Mouse (Mus musculus): ENCODE measurements at regions not wholly inside any gene's neighbourhood (a gene's known extent, or its start where the extent isn't known, plus 50 kb on each side); places are given as distances from the start of the nearest gene placed in this dataset.

DNA sequence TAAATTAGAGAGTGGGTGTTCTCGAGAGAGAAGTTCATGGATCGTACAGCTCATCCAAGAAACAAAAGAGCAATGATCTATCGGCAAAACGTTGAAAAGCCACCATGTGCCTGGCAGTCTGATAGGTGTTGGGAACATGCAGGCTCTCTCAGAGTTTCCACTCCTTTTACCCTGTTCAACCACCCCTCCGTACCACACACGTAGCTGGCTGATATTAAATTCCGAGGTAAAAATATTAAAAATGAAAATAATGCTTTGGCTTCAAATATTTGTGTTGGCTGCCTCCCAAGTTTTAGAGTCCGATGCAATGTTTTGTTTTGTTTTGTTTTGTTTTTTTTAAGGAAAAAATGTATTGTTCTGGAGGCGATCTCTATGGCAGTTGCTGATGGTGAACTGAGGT is 418.0 kb upstream of the Id4 start:
- no peak for ATAC-seq (ENCODE audit: low read depth)
- WGBS = 79% methylated on average over 9 of the region's 9 CpGs
- H3K9ac ChIP-seq (replicated peaks; ENCODE audit: low read depth, low read length) = no peak overlapping the region
- no peaks in the 10 kb centered on the region for H3K4me1 ChIP-seq (ENCODE audit: control insufficient read depth, insufficient read depth, low read length)
- no peak overlapping the region for H3K4me3 ChIP-seq (ENCODE audit: low read depth, low read length)
- H3K36me3 ChIP-seq (ENCODE audit: control insufficient read depth, insufficient read depth, low read length) = no peaks in the 10 kb centered on the region
- no peaks in the 10 kb centered on the region for H3K9me3 ChIP-seq (ENCODE audit: control insufficient read depth, low read length)
- no peaks in the 10 kb centered on the region for H3K27me3 ChIP-seq (ENCODE audit: control insufficient read depth, insufficient read depth, low read length)
- H3K27ac ChIP-seq (ENCODE audit: low read depth, low read length) = peak overlapping the region; percentile 52
- no peak overlapping the region for H3K4me2 ChIP-seq (ENCODE audit: low read depth, low read length)

DNA sequence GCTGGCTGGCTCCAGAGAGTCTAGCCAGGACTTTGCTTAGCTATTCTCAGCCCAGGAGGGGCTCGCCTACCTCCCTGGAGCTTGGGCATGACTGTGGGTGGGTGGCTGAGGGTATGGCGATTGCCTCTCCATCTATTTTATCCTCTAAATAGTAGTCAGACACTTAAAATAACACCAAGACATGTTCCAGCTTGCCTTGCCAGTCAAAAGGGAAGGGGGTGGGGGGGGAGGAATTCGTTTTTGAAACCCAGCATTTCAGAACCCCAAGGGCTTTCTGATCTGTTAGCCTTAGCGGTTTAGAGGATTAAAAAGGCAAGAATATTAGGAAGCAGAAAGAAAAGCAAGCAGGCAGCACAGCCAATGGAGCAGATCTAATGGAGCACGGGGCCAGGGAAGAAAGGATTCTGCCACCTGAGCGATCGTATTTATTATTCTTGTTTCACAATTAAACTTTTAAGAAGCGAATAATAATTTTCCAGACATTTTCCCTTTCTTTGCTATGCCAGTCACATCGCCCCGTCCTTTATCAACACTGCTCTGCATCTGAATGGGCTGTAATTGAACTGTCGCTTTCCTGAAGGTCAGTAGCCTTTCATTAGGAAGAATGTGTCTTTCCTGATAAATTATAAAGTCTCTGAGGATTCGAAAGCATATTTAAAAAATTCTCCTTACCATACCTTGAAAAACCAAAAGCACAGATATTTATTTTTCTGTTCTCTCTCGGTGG is 417.3 kb upstream of the Id4 start:
- H3K4me3 ChIP-seq (ENCODE audit: low read depth, low read length) = no peak overlapping the region
- WGBS = 21% methylated on average over 13 of the region's 13 CpGs
- H3K27ac ChIP-seq (ENCODE audit: low read depth, low read length) = peak overlapping the region; percentile 52
- no peak overlapping the region for H3K9ac ChIP-seq (replicated peaks; ENCODE audit: low read depth, low read length)
- H3K4me1 ChIP-seq (ENCODE audit: control insufficient read depth, insufficient read depth, low read length) = no peaks in the 10 kb centered on the region
- no peaks in the 10 kb centered on the region for H3K27me3 ChIP-seq (ENCODE audit: control insufficient read depth, insufficient read depth, low read length)
- peak overlapping the region; percentile 9; the same call in 1 of the 2 replicates for H3K4me2 ChIP-seq (ENCODE audit: low read depth, low read length)
- H3K36me3 ChIP-seq (ENCODE audit: control insufficient read depth, insufficient read depth, low read length) = no peaks in the 10 kb centered on the region
- H3K9me3 ChIP-seq (ENCODE audit: control insufficient read depth, low read length) = no peaks in the 10 kb centered on the region
- peak; percentile 44; the same call in 1 of the 2 replicates for ATAC-seq (ENCODE audit: low read depth)

DNA sequence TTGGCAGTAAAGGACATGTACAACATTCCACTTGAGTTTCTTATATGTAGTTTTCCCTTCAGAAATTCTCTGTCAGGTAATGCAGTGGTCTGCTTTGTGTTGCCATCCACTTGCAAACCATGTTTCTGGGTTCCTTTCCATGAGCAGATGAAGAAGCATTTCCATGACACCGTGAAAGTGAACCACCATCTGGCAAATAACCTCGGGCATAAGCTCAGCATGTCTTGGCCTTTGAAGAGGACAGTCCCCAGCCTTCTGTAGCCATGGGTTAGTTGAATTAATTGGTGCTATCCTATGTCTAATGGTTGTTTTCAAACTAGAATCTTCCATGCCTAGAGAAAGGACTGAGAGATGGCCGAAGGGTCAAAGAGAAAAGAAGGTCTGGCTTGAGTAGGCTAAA is 414.3 kb upstream of the Id4 start:
- 97% methylated on average over 3 of the region's 3 CpGs for WGBS
- H3K4me1 ChIP-seq (ENCODE audit: control insufficient read depth, insufficient read depth, low read length) = no peaks in the 10 kb centered on the region
- H3K4me3 ChIP-seq (ENCODE audit: low read depth, low read length) = no peak overlapping the region
- H3K27ac ChIP-seq (ENCODE audit: low read depth, low read length) = no peak overlapping the region
- H3K9me3 ChIP-seq (ENCODE audit: control insufficient read depth, low read length) = no peaks in the 10 kb centered on the region
- H3K4me2 ChIP-seq (ENCODE audit: low read depth, low read length) = no peak overlapping the region
- no peak overlapping the region for H3K9ac ChIP-seq (replicated peaks; ENCODE audit: low read depth, low read length)
- ATAC-seq (ENCODE audit: low read depth) = no peak
- H3K36me3 ChIP-seq (ENCODE audit: control insufficient read depth, insufficient read depth, low read length) = no peaks in the 10 kb centered on the region
- no peaks in the 10 kb centered on the region for H3K27me3 ChIP-seq (ENCODE audit: control insufficient read depth, insufficient read depth, low read length)

DNA sequence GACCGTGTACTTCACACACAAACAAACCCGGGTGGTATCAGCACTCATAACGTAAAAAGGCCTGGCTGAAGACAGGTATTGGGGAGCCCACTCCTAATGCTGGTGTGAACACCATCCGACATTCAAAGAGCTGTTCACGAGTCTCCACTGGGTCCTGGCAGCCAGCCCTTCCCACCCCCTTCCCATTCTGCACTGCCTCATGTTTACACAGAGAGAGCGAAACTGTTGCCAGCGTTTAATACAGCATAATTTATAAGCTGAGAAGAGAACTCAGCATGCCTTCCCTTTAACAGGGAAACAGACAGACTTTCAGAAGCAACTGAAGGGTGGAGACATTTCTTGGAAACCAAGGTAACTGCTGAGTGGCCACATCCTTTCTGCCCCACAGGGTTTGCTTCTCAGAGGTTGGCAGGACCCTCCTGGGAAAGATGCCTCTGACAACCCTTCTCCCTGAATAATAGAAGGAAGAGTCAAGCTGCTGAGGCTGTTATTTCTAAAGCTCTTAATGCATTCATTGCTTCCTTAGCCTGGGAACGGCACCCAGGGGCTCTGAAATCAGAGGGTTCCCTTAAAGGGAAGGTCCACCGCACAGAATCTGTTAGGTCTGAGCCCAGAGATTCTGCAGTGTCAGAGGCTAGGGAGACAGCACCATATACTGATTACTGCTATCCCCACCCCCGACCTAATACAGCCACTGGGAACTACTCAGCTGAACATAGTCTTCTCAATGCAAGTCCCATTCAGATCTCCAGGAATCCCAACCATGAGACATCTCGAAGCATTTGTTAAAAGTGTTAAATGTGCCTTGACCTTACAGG is 412.4 kb upstream of the Id4 start:
- WGBS = 33% methylated on average over 11 of the region's 11 CpGs
- no peak overlapping the region for H3K9ac ChIP-seq (replicated peaks; ENCODE audit: low read depth, low read length)
- H3K4me1 ChIP-seq (ENCODE audit: control insufficient read depth, insufficient read depth, low read length) = no peaks in the 10 kb centered on the region
- H3K4me3 ChIP-seq (ENCODE audit: low read depth, low read length) = no peak overlapping the region
- no peaks in the 10 kb centered on the region for H3K9me3 ChIP-seq (ENCODE audit: control insufficient read depth, low read length)
- no peak overlapping the region for H3K27ac ChIP-seq (ENCODE audit: low read depth, low read length)
- H3K4me2 ChIP-seq (ENCODE audit: low read depth, low read length) = no peak overlapping the region
- H3K27me3 ChIP-seq (ENCODE audit: control insufficient read depth, insufficient read depth, low read length) = no peaks in the 10 kb centered on the region
- ATAC-seq (ENCODE audit: low read depth) = peak; percentile 88
- H3K36me3 ChIP-seq (ENCODE audit: control insufficient read depth, insufficient read depth, low read length) = no peaks in the 10 kb centered on the region

DNA sequence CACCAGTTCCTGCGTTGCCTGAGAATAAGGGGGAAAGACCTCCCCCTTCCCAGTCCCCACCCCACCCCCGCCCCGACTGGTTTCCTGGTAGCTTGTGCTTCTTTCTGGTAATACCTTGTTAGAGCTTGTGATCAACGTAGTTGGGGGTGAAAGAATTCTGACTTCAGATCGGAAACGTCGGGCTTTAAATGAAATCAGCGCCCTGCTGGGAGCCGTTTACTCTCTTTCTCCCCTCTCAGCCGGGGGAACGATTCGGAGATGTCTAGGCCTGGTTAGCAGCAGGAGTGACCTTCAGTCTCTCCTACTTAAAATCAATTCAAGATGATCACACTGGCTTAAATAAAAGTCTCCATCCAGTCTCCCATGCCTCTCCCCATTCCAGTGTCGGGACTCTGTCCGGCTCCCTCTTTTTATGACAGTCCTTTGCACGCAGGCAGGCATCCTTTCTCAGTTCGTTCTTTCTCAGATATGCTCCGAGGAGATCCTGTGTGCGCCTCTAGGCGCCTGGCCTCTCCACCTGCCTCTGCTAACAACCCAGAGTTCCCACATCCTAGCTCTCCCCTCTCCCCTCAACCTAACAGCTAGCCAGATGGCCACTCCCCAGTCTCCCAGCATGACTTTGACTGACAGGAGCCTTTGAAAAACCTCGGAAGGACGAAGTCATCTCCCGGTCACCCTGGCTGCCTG is 405.5 kb upstream of the Id4 start:
- Histone ChIP-seq H3K36me3 (ENCODE audit: control insufficient read depth, insufficient read depth, low read length) (no peaks in the 10 kb centered on the region), H3K9ac (replicated peaks; ENCODE audit: low read depth, low read length) (peak overlapping the region; percentile 26; the same call in 1 of the 2 replicates), H3K27me3 (ENCODE audit: control insufficient read depth, insufficient read depth, low read length) (no peaks in the 10 kb centered on the region), H3K4me3 (ENCODE audit: low read depth, low read length) (no peak overlapping the region), H3K9me3 (ENCODE audit: control insufficient read depth, low read length) (no peaks in the 10 kb centered on the region), H3K4me2 (ENCODE audit: low read depth, low read length) (peak overlapping the region; percentile 37), H3K27ac (ENCODE audit: low read depth, low read length) (no peak overlapping the region), H3K4me1 (ENCODE audit: control insufficient read depth, insufficient read depth, low read length) (peaks cover 11% of the 10 kb centered on the region)
- ATAC-seq (ENCODE audit: low read depth) = no peak
- 2% methylated on average over 22 of the region's 22 CpGs for WGBS

DNA sequence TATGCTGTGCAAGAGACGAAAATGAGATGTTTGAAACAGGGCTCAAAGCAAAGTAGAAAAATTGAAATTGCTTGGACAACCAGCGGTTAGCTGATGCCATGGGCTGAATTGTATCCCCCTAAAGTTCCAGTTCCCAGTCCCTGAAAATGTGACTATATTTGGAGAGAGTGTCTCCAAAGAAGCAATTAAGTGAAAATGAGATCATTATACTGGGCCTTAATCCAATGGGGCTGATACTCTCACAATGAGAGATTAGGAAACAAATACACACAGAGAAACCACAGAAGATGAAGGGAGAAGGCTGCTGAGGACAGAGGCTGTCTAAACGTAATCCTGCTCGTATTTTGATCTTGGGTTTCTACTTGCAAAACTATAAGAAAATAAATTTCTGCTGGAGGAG is 402.1 kb upstream of the Id4 start:
- Histone ChIP-seq H3K4me3 (ENCODE audit: low read depth, low read length) (no peak overlapping the region), H3K27me3 (ENCODE audit: control insufficient read depth, insufficient read depth, low read length) (no peaks in the 10 kb centered on the region), H3K4me1 (ENCODE audit: control insufficient read depth, insufficient read depth, low read length) (peaks cover 11% of the 10 kb centered on the region), H3K36me3 (ENCODE audit: control insufficient read depth, insufficient read depth, low read length) (no peaks in the 10 kb centered on the region), H3K9me3 (ENCODE audit: control insufficient read depth, low read length) (no peaks in the 10 kb centered on the region), H3K27ac (ENCODE audit: low read depth, low read length) (no peak overlapping the region), H3K9ac (replicated peaks; ENCODE audit: low read depth, low read length) (no peak overlapping the region), H3K4me2 (ENCODE audit: low read depth, low read length) (no peak overlapping the region)
- WGBS = 93% methylated on average over 4 of the region's 4 CpGs
- no peak for ATAC-seq (ENCODE audit: low read depth)

DNA sequence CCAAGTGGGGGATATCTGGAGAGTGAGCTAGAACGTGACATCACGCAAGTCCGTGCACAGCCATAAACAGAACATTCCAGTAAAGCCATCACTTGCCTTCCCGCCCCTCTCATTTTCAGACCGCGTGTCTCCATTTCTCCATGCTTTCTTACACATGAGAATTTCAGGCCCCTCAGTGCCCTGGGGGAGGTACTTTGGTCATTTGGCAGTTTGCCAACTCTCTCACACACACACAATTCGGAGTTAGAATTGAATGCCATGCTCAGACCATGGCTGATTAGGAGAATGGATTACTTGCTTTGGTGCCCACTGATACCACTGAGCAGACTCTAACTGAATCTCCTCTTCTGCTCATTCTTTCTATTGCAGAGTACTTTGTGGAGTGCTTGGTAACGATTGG is 400.7 kb upstream of the Id4 start:
- no peak overlapping the region for H3K27ac ChIP-seq (ENCODE audit: low read depth, low read length)
- no peaks in the 10 kb centered on the region for H3K27me3 ChIP-seq (ENCODE audit: control insufficient read depth, insufficient read depth, low read length)
- no peak overlapping the region for H3K4me3 ChIP-seq (ENCODE audit: low read depth, low read length)
- no peaks in the 10 kb centered on the region for H3K9me3 ChIP-seq (ENCODE audit: control insufficient read depth, low read length)
- H3K9ac ChIP-seq (replicated peaks; ENCODE audit: low read depth, low read length) = no peak overlapping the region
- ATAC-seq (ENCODE audit: low read depth) = no peak; the same call in 1 of the 2 replicates
- H3K4me2 ChIP-seq (ENCODE audit: low read depth, low read length) = no peak overlapping the region
- H3K36me3 ChIP-seq (ENCODE audit: control insufficient read depth, insufficient read depth, low read length) = no peaks in the 10 kb centered on the region
- peaks cover 7% of the 10 kb centered on the region for H3K4me1 ChIP-seq (ENCODE audit: control insufficient read depth, insufficient read depth, low read length)
- 42% methylated on average over 8 of the region's 8 CpGs for WGBS

DNA sequence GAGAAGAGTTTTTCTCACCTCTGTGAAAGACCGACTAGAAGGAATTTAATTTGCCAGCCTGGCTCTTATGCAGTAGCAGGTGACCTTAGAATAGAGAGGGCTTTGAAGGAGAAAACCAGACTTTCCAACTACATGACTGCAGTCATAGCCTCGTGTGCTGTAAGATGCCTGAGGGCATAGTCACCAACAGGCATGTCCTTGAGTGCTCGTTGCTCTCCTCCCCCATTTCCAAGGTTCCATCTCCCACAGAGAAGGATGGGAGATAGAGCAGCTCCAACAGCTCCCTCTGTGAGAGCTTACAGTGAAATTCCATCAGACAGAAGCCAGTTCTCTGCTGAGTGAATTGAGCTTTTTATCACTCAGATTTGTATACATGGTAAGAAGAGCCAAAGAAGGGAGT is 398.1 kb upstream of the Id4 start:
- H3K27me3 ChIP-seq (ENCODE audit: control insufficient read depth, insufficient read depth, low read length) = no peaks in the 10 kb centered on the region
- H3K27ac ChIP-seq (ENCODE audit: low read depth, low read length) = no peak overlapping the region
- H3K4me3 ChIP-seq (ENCODE audit: low read depth, low read length) = no peak overlapping the region
- H3K9ac ChIP-seq (replicated peaks; ENCODE audit: low read depth, low read length) = no peak overlapping the region
- no peaks in the 10 kb centered on the region for H3K4me1 ChIP-seq (ENCODE audit: control insufficient read depth, insufficient read depth, low read length)
- no peak overlapping the region for H3K4me2 ChIP-seq (ENCODE audit: low read depth, low read length)
- WGBS = 75% methylated on average over 3 of the region's 3 CpGs
- no peak for ATAC-seq (ENCODE audit: low read depth)
- no peaks in the 10 kb centered on the region for H3K9me3 ChIP-seq (ENCODE audit: control insufficient read depth, low read length)
- H3K36me3 ChIP-seq (ENCODE audit: control insufficient read depth, insufficient read depth, low read length) = no peaks in the 10 kb centered on the region

DNA sequence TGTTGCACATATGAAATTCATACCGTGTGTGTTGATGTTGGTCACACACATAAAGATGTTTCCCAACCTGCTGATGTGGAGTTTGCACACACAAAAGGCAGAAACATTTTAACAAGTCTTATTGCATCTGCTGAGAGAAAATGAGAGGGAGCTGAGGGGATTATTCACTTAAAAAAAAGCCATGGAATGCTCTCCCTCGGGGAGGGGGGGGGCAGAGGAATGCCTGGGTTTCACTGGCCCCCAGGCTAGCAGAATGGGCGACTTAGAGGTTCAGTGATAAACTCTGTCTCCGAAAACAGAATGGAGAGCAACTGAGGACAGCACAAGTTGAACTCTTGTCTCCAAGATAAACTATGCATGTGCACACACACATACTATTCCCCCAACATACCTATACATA is 392.4 kb upstream of the Id4 start:
- Histone ChIP-seq H3K4me1 (ENCODE audit: control insufficient read depth, insufficient read depth, low read length) (no peaks in the 10 kb centered on the region), H3K4me2 (ENCODE audit: low read depth, low read length) (no peak overlapping the region), H3K36me3 (ENCODE audit: control insufficient read depth, insufficient read depth, low read length) (no peaks in the 10 kb centered on the region), H3K27ac (ENCODE audit: low read depth, low read length) (no peak overlapping the region), H3K4me3 (ENCODE audit: low read depth, low read length) (no peak overlapping the region), H3K27me3 (ENCODE audit: control insufficient read depth, insufficient read depth, low read length) (no peaks in the 10 kb centered on the region), H3K9ac (replicated peaks; ENCODE audit: low read depth, low read length) (no peak overlapping the region), H3K9me3 (ENCODE audit: control insufficient read depth, low read length) (no peaks in the 10 kb centered on the region)
- ATAC-seq (ENCODE audit: low read depth) = no peak
- WGBS = 75% methylated on average over 4 of the region's 4 CpGs

Data from neural tube, embryonic 14.5 days (tissue).